Mouse (Mus musculus) forebrain, embryonic 12.5 days (tissue): ENCODE results near the gene Rab3il1. TPM values are rescaled to one million over a fixed set of nuclear protein-coding genes. Genes with fewer than 3 reads are reported as not detected.
"Not testable (repeated sequence)": the region's sequence is repeated elsewhere in the genome, so short reads cannot be mapped to it uniquely, and the experiment has no call there.

Source experiments
- ATAC-seq: fragments of 200-750 bp; cut with Nextera tagmentation; 2 replicates; pipeline ENCODE4 v1.8.0; 2017; ENCODE audit warnings: moderate TSS enrichment; ENCODE audit not compliant: low FRiP score
- H3K27ac ChIP-seq: fragments of 300-500 bp; sonication (generic); 2 replicates; pipeline ENCODE4 v1.5.1; 2016; ENCODE audit warnings: mild to moderate bottlenecking
- H3K27me3 ChIP-seq: fragments of 300-500 bp; sonication (generic); 2 replicates; pipeline ENCODE4 v1.6.1; 2016; ENCODE audit warnings: mild to moderate bottlenecking
- H3K36me3 ChIP-seq: fragments of 300-500 bp; sonication (generic); replicated peaks from 2 replicates; pipeline ENCODE4 v1.6.1; 2016; ENCODE audit warnings: mild to moderate bottlenecking
- H3K4me1 ChIP-seq: fragments of 300-500 bp; sonication (generic); 2 replicates; pipeline ENCODE4 v1.6.1; 2016
- H3K4me2 ChIP-seq: fragments of 300-500 bp; sonication (generic); 2 replicates; pipeline ENCODE4 v1.6.1; 2016; ENCODE audit warnings: mild to moderate bottlenecking, moderate library complexity
- H3K4me3 ChIP-seq: fragments of 300-500 bp; sonication (generic); replicated peaks from 2 replicates; pipeline ENCODE4 v1.5.1; 2016; ENCODE audit warnings: mild to moderate bottlenecking
- H3K9ac ChIP-seq: fragments of 300-500 bp; sonication (generic); 2 replicates; pipeline ENCODE4 v1.6.1; 2016; ENCODE audit warnings: mild to moderate bottlenecking
- H3K9me3 ChIP-seq: fragments of 300-500 bp; sonication (generic); 2 replicates; pipeline ENCODE4 v1.6.1; 2016
- WGBS: fragments of 180-500 bp; shearing (Covaris S2); methylation state at CpG from one replicate; pipeline ENCODE4 v1.1.7; 2016; 5-methylcytosine and 5-hydroxymethylcytosine counted together
- polyA plus RNA-seq: library from polyadenylated mRNA; unstranded; fragments of >200 nt; fragmentation: Nextera tagmentation; extraction: Ambion mirVana; gene quantifications from 2 replicates; pipeline ENCODE4 v1.2.1, GENCODE M21; 2016

The Rab3il1 gene
- polyA plus RNA-seq, 1 experiment from 2014 or later: 22.7 TPM

DNA sequence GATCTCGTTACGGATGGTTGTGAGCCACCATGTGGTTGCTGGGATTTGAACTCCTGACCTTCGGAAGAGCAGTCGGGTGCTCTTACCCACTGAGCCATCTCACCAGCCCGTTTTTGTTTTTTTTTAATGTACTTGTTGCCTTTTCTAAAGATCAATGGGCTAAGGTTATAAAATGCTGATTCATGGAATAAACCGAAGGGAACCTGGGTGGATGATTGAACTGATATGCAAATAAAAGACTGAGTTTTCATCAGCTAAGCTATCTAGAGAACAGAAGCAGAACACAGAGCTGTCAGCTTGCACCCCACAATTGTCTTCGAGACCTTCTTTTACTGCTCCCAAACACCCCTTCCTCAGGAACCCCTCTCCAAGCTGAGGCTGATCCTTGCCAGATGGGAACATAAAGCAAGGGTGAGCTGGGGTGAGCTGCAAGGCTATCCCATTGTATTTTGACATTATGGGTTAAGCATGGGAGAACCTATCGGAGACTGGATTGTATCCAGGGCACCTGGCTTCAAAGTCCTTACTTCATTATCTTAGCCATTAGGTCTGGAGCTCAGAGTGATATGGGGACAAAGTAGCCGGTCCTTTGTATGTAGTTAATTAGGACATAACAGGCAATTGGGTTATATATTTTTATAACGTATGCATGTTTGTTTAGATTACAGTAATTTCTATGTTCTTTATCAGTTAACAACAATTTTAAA is 33.2 kb upstream of the Rab3il1 start:
- Histone ChIP-seq H3K4me1 (no peaks in the 10 kb centered on the region), H3K9ac (no peak overlapping the region), H3K27ac (no peak overlapping the region), H3K4me3 (no peak overlapping the region), H3K9me3 (no peaks in the 10 kb centered on the region), H3K4me2 (no peak overlapping the region), H3K36me3 (no peaks in the 10 kb centered on the region), H3K27me3 (no peaks in the 10 kb centered on the region)
- ATAC-seq: no peak
- 88% methylated on average over 10 of the region's 10 CpGs for WGBS

DNA sequence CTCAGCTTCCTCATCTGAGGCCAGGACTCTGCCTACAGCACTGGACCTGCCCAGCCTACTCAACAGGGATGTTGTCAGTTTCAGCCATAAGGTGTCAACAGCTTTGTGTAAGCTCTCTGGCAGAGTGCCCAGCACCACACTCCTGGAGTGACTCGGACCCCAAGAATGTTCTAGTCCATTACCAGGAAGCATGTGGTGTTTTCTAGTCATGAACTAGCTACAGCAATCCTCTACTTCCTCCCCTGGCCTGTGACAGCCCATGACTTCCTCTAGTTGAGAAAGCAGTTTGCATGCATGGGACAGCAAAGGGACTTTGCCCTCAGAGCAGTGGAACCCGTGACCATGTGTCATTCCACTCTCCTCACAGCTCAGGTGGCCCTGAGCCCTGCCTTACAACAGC is 26.6 kb upstream of the Rab3il1 start:
- not testable (repeated sequence) for H3K36me3 ChIP-seq, H3K27me3 ChIP-seq, H3K9me3 ChIP-seq, H3K9ac ChIP-seq, H3K4me1 ChIP-seq, H3K27ac ChIP-seq, ATAC-seq, H3K4me3 ChIP-seq, H3K4me2 ChIP-seq
- 78% methylated on average over 2 of the region's 2 CpGs for WGBS

- H3K36me3 ChIP-seq: no peaks in the 10 kb centered on the region
- ATAC-seq: no peak
- H3K27me3 ChIP-seq: no peaks in the 10 kb centered on the region
- no peak overlapping the region for H3K27ac ChIP-seq
- no peaks in the 10 kb centered on the region for H3K9me3 ChIP-seq
- H3K4me2 ChIP-seq: no peak overlapping the region
- H3K4me3 ChIP-seq: no peak overlapping the region
- no peak overlapping the region for H3K9ac ChIP-seq
- 91% methylated on average over 10 of the region's 10 CpGs for WGBS
- H3K4me1 ChIP-seq: peaks cover 6% of the 10 kb centered on the region
Measured at GRCm38 (mm10) chr19:9977085-9977484, 24.4 kb upstream of the Rab3il1 start.

DNA sequence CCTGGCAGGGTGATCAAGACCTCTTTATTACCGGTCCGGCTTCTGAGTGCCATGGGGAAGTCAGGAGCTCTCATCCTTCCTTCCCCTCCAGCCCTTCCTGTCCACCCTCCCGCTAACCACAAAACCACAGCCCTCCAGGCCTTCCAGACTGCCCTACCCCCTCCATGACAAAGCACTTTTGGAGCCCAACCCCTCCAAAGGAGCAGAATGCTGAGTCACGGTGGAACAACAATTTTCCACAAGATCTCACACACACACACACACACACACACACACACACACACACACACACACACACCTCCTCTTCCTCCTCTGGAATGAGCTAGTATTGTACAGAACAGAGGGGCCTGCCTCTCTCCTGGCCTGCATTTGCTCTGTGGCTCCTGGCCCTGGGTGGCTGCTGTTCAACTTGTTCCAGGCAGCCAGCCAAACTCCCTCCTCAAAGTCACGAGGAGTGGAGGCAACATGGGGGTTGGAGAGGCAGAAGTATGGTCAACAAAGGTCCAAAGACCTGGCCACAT is 23.0 kb upstream of the Rab3il1 start:
- Histone ChIP-seq H3K4me2 (no peak overlapping the region), H3K4me1 (peaks cover 10% of the 10 kb centered on the region), H3K4me3 (no peak overlapping the region), H3K36me3 (no peaks in the 10 kb centered on the region), H3K27ac (no peak overlapping the region), H3K9me3 (no peaks in the 10 kb centered on the region), H3K9ac (no peak overlapping the region), H3K27me3 (no peaks in the 10 kb centered on the region)
- ATAC-seq: no peak
- 67% methylated on average over 5 of the region's 5 CpGs for WGBS

GRCm38 (mm10) chr19:9979156-9979555 is 22.3 kb upstream of the Rab3il1 start:
- Histone ChIP-seq H3K4me3 (no peak overlapping the region), H3K36me3 (peaks cover 3% of the 10 kb centered on the region; the same call in 1 of the 2 replicates), H3K4me2 (no peak overlapping the region), H3K9me3 (no peaks in the 10 kb centered on the region), H3K27ac (no peak overlapping the region), H3K9ac (no peak overlapping the region), H3K27me3 (no peaks in the 10 kb centered on the region), H3K4me1 (peaks cover 16% of the 10 kb centered on the region)
- ATAC-seq: no peak
- 76% methylated on average over 2 of the region's 2 CpGs for WGBS

- Histone ChIP-seq H3K4me2 (no peak within 1 kb of the TSS), H3K9ac (no peak within 1 kb of the TSS), H3K4me1 (peaks cover 19% of the 10 kb centered on the region), H3K36me3 (peaks cover 14% of the 10 kb centered on the region), H3K27ac (no peak within 1 kb of the TSS), H3K27me3 (no peaks in the 10 kb centered on the region), H3K4me3 (no peak within 1 kb of the TSS), H3K9me3 (no peaks in the 10 kb centered on the region)
- no peak for ATAC-seq
- 92% methylated on average over 4 of the region's 4 CpGs for WGBS
Measured at GRCm38 (mm10) chr19:9980258-9980657, 21.2 kb upstream of the Rab3il1 start, which contains the start of gene Fth1. TSS of gene Fth1 (plus strand) at chr19:9980598.

GRCm38 (mm10) chr19:9981621-9982020 is 19.8 kb upstream of the Rab3il1 start:
- peaks cover 25% of the 10 kb centered on the region for H3K36me3 ChIP-seq
- WGBS: 68% methylated on average over 4 of the region's 4 CpGs
- H3K4me3 ChIP-seq: peak overlapping the region; percentile 76
- H3K9me3 ChIP-seq: no peaks in the 10 kb centered on the region
- no peak for ATAC-seq
- peak overlapping the region; percentile 92; the same call in 1 of the 2 replicates for H3K27ac ChIP-seq
- H3K4me2 ChIP-seq: peak overlapping the region; percentile 91
- H3K27me3 ChIP-seq: no peaks in the 10 kb centered on the region
- H3K9ac ChIP-seq: peak overlapping the region; percentile 83
- peaks cover 19% of the 10 kb centered on the region for H3K4me1 ChIP-seq

- peak overlapping the region; percentile 83 for H3K9ac ChIP-seq
- peak overlapping the region; percentile 76 for H3K4me3 ChIP-seq
- no peaks in the 10 kb centered on the region for H3K9me3 ChIP-seq
- H3K27ac ChIP-seq: peak overlapping the region; percentile 92
- peak overlapping the region; percentile 91 for H3K4me2 ChIP-seq
- no peaks in the 10 kb centered on the region for H3K27me3 ChIP-seq
- WGBS: under 1% methylated on average over 59 of the region's 59 CpGs
- peaks cover 25% of the 10 kb centered on the region for H3K36me3 ChIP-seq
- peak; percentile 100 for ATAC-seq
- H3K4me1 ChIP-seq: peaks cover 19% of the 10 kb centered on the region
Measured at GRCm38 (mm10) chr19:9982151-9982851, 19.2 kb upstream of the Rab3il1 start.

GRCm38 (mm10) chr19:9982852-9983542 is 18.5 kb upstream of the Rab3il1 start:
- Histone ChIP-seq H3K4me1 (peaks cover 19% of the 10 kb centered on the region), H3K4me2 (peak overlapping the region; percentile 91), H3K9ac (peak overlapping the region; percentile 83), H3K4me3 (peak overlapping the region; percentile 76), H3K27ac (peak overlapping the region; percentile 92), H3K36me3 (peaks cover 25% of the 10 kb centered on the region), H3K9me3 (no peaks in the 10 kb centered on the region), H3K27me3 (no peaks in the 10 kb centered on the region)
- peak; percentile 77 for ATAC-seq
- WGBS: 1% methylated on average over 31 of the region's 31 CpGs

- H3K9ac ChIP-seq: peak overlapping the region; percentile 83; the same call in 1 of the 2 replicates
- WGBS: 93% methylated on average over 20 of the region's 20 CpGs
- peak overlapping the region; percentile 76 for H3K4me3 ChIP-seq
- no peaks in the 10 kb centered on the region for H3K27me3 ChIP-seq
- peak overlapping the region; percentile 91 for H3K4me2 ChIP-seq
- no peaks in the 10 kb centered on the region for H3K9me3 ChIP-seq
- no peak for ATAC-seq
- peaks cover 25% of the 10 kb centered on the region for H3K36me3 ChIP-seq
- no peak overlapping the region for H3K27ac ChIP-seq
- H3K4me1 ChIP-seq: peaks cover 19% of the 10 kb centered on the region
Measured at GRCm38 (mm10) chr19:9984111-9985055, 17.1 kb upstream of the Rab3il1 start.

- WGBS: 90% methylated on average over 6 of the region's 6 CpGs
- Histone ChIP-seq H3K9ac (no peak overlapping the region), H3K4me2 (no peak overlapping the region), H3K36me3 (peaks cover 25% of the 10 kb centered on the region), H3K27ac (no peak overlapping the region), H3K9me3 (no peaks in the 10 kb centered on the region), H3K4me1 (peaks cover 19% of the 10 kb centered on the region), H3K27me3 (no peaks in the 10 kb centered on the region), H3K4me3 (no peak overlapping the region)
- ATAC-seq: no peak
Measured at GRCm38 (mm10) chr19:9985190-9985899, 16.1 kb upstream of the Rab3il1 start.
